Mouse (Mus musculus) heart, adult 11 months (tissue): Measurements from ENCODE around the gene Sec1.

Source experiments
- DNase-seq: peaks from one replicate; pipeline ENCODE4 v3.0.0; 2022

The Sec1 gene

GRCm38 (mm10) chr7:45693921-45694591, at the start of gene Sec1:
Gene Sec1 (minus strand): TSS chr7:45694402.
- DNase-seq: peak; percentile 87

GRCm38 (mm10) chr7:45742338-45742737, 48.1 kb upstream of the Sec1 start:
- no peak for DNase-seq

DNA sequence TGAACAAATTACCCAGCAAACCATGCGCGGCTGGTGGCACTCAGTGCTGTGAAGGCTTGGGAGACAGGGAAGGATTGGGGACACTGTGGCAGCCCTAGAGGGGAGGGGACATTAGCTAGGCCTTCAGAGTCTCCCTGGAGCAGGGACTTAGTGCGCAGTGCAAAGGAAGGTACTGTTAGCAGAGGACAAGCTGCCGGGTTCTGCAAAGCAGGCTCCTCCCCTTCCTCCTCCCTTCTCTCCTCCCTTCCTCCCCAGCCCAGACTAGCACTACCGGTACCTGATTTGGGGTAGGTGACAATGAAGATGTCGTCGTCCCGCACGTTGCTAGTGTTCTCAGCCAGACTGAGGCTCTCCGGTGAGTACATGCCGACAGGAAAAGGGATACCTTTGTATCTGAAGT, 47.6 kb upstream of the Sec1 start:
- no peak for DNase-seq

- DNase-seq: no peak
These were observed 47.1 kb upstream of the Sec1 start for GRCm38 (mm10) chr7:45741308-45741707.

GRCm38 (mm10) chr7:45739820-45740219, 45.6 kb upstream of the Sec1 start:
- no peak for DNase-seq

GRCm38 (mm10) chr7:45739162-45739763, 45.1 kb upstream of the Sec1 start:
- no peak for DNase-seq

DNA sequence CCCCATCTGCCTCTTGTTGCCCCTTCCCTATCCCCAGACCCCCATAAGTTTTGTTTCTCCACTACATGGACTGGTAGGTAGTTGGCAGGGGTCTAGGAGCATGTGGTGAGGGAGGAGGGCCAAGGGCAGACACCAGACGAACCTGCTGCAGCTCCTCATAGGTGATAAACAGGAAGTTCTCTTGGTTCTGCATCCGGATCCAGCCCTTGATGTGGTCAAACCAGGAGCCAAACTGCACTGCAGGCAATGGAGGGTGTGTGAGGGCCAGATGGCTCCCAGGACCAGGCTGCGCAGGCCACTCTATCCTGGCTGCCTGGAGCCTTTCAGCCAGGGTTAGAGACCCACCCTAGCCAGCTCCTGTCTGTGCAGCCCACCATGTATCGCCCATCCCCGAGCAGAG, 39.3 kb upstream of the Sec1 start:
- DNase-seq: peak; percentile 85

GRCm38 (mm10) chr7:45730727-45731431, 36.7 kb upstream of the Sec1 start:
- DNase-seq: no peak

DNA sequence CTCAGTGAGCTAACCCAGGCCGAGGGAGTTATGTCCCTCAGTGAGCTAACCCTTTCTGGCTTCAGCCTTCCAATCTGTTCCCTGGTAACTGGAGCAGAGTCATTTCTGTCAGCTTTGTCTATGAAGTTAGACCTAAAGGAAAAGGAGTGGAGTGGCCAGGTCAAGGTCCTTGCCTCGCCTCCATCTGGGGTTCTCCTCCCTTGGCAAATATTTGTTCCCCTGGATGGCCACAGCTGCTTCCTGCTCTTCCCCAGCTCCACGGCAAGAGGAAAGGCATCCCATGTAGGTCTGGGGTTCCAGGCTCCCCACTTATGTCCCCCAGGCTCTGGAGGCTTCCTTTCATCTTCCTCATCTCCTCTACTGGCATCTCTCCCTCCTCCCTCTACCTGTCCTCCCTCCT, 33.4 kb upstream of the Sec1 start:
- no peak for DNase-seq

DNA sequence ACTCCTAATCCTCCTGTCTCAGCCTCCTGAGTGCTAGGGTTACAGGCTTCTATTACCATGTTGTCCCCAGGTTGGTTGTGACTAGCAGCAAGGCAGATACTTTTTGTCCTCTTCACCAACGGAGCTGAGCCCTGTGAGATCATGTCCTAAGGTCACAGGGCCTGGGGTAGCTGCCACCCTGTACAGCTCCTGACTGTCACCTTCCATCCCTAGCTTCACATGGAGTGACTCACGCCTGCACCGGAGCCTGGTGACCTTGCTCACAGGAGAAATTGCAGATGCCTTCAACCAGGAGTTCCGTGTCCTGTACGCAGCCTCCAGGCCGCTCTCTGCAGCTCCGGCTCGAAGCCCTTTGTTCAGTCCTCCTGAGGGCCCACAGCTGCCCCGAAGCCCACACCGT, 32.2 kb upstream of the Sec1 start:
- DNase-seq: peak; percentile 75

- no peak for DNase-seq
These were observed 31.5 kb upstream of the Sec1 start, which contains the start of gene Spaca4 for GRCm38 (mm10) chr7:45725713-45726112. Gene Spaca4 (minus strand): TSS chr7:45725813.

GRCm38 (mm10) chr7:45725151-45725550, 30.9 kb upstream of the Sec1 start:
- peak; percentile 91 for DNase-seq

GRCm38 (mm10) chr7:45723781-45724180, 29.6 kb upstream of the Sec1 start:
- DNase-seq: peak; percentile 92

GRCm38 (mm10) chr7:45723301-45723700, 29.1 kb upstream of the Sec1 start:
- peak; percentile 91 for DNase-seq

GRCm38 (mm10) chr7:45722348-45722713, 28.1 kb upstream of the Sec1 start:
- DNase-seq: peak; percentile 91

GRCm38 (mm10) chr7:45721642-45722347, 27.6 kb upstream of the Sec1 start:
- peak; percentile 96 for DNase-seq

- DNase-seq: no peak
These were observed 27.0 kb upstream of the Sec1 start for GRCm38 (mm10) chr7:45721234-45721571.

GRCm38 (mm10) chr7:45720413-45721233, 26.4 kb upstream of the Sec1 start, which contains the start of gene Fam83e:
Gene Fam83e (plus strand): TSS chr7:45721212.
- DNase-seq: peak; percentile 93

DNA sequence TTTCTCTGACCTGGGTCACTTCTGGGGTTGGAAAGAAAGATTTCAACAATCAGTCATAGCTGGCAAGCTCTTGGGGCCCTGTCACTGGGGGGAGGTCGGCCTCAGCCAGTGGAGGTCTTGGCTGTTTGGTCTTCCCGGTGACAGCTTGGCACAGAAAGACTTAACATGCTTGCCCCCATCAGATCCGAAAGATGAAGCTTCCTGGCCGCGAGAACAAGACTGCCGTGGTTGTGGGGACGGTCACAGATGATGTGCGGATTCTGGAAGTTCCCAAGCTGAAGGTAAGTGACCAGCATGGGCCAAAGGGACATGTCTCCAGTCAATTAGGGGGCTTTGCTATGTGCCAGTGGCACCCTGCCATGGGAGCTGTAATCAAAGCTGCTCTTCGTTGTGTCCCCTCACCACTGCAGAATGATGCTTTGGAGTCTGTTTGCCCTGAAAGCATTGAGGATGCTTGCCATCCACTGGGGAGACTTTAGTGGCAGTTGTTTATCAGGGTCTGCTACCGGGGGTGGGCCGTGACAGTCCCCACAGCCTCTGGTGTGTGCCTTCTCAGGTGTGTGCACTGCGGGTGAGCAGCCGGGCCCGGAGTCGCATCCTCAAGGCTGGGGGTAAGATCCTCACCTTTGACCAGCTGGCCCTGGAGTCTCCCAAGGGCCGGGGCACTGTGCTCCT, 25.7 kb upstream of the Sec1 start:
- DNase-seq: peak; percentile 94

DNA sequence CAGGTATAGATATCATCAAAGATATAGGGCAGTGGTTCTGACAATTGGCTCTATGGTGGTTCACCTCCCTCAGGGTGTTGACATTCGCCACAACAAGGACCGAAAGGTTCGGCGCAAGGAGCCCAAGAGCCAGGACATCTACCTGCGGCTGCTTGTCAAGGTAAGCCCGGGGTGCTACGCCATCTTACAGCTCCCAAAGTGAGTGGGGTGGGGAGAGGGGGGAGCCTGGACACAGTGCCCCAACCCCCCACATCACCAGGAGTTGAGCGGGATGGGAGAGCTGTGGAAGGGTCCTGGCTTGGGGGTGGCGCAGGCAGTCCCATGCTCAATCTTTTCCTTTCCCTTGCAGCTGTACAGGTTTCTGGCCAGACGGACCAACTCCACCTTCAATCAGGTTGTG, 25.0 kb upstream of the Sec1 start:
- peak; percentile 96 for DNase-seq

DNA sequence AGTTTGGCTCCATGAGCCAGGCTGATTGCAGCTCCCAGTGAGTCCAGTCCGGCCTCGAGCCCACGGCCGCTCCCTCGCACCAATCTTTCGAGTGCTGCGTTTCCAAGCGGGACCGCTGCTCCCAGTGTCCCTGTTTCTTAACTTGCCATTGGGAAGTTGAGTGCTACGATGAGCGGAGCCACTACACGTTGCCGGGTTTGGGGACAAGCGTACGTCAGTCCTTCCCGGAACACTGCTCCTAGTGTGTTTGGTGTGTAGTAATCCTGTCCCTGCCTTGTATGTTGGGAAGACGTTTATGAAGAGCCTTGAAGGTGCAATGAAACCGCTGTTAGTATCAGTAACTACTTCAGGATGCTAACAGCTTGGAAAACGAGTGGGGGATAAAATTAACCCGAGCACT, 24.1 kb upstream of the Sec1 start:
- no peak for DNase-seq

GRCm38 (mm10) chr7:45717918-45718297, 23.7 kb upstream of the Sec1 start, which contains the start of gene Sphk2:
Gene Sphk2 (minus strand): TSS chr7:45718002.
- peak; percentile 100 for DNase-seq
